Mouse (Mus musculus): ENCODE measurements around the gene S100a3. TPM values are rescaled to one million over a fixed set of nuclear protein-coding genes. Genes with fewer than 3 reads are reported as not detected.

S100a3 gene
- total and polyA plus RNA-seq, 2 experiments from 2014 or later = 0.10 to 0.51 TPM

DNA sequence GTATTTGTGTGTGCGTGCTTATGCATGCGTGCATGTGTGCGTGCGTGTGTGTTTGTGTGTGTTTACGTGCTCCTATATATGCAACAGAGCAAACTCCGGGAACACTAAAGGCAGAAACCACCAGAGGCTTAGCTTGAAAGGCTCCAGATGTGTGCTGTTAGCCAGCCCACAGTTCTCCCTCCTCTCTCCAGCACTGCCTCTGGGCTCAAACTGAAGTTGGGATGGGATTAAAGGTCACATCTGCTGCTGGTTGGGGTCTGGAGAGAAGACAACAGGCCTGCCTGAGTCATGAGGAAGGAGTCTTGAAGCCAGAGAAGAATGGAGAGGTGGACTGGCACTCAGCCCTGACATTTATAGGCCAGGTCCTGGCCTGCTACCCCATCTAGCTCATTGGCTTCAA lies 45.8 kb downstream of the S100a3 start:
- Histone ChIP-seq H3K9me3 (ENCODE audit: low read length) (no peaks in the 10 kb centered on the region), H3K4me3 (ENCODE audit: low read depth, low read length) (no peak overlapping the region), H3K4me1 (ENCODE audit: insufficient read depth) (0 out of 2 replicates have a peak, but pooled peaks cover 3% of the 10 kb centered on the region), H3K27me3 (ENCODE audit: insufficient read depth, low read length) (no peaks in the 10 kb centered on the region), H3K27ac (ENCODE audit: low read depth, low read length) (no peak overlapping the region), H3K4me2 (ENCODE audit: low read depth) (no peak overlapping the region), H3K9ac (no peak overlapping the region), H3K36me3 (ENCODE audit: insufficient read depth) (no peaks in the 10 kb centered on the region)
- DNase-seq (no peak), ATAC-seq (no peak)
- 93% methylated on average over 6 of the region's 6 CpGs for whole genome bisulfite sequencing
- no peak for TF ChIP-seq CTCF (IDR thresholded peaks at IDR 0.05; ENCODE audit: low read depth)

GRCm38 (mm10) chr3:90607361-90607760 lies 47.0 kb downstream of the S100a3 start:
- H3K9me3 ChIP-seq (ENCODE audit: low read length) = no peaks in the 10 kb centered on the region
- H3K9ac ChIP-seq = no peak overlapping the region
- DNase-seq (no peak), ATAC-seq (no peak)
- no peak overlapping the region for H3K4me3 ChIP-seq (ENCODE audit: low read depth, low read length)
- WGBS = 97% methylated on average over 3 of the region's 3 CpGs
- H3K27ac ChIP-seq (ENCODE audit: low read depth, low read length) = no peak overlapping the region
- no peaks in the 10 kb centered on the region for H3K27me3 ChIP-seq (ENCODE audit: insufficient read depth, low read length)
- no peak for TF ChIP-seq CTCF (IDR thresholded peaks at IDR 0.05; ENCODE audit: low read depth)
- H3K4me2 ChIP-seq (ENCODE audit: low read depth) = no peak overlapping the region
- 0 out of 2 replicates have a peak, but pooled peaks cover 3% of the 10 kb centered on the region for H3K4me1 ChIP-seq (ENCODE audit: insufficient read depth)
- H3K36me3 ChIP-seq (ENCODE audit: insufficient read depth) = no peaks in the 10 kb centered on the region

DNA sequence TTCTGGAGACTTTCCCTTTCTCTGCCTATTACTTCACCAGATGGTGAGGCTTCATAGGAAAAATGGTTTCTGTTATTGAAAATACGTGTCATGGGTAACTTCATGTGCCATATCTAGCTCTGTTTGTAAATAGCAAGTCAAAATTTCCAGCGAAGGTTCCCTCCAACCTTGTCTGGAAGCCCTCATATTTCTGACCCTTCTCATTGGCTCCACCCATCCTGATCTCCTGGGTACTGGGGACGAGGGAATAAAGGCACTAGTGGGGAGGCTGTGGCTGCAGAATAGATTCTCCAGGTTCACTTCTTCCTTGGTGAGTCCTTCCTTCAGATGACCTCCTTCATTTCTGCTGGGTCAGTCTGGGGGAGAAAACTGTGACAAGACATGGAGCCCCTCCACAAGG lies 47.8 kb downstream of the S100a3 start, which contains the start of gene S100a5:
Gene S100a5 (plus strand): TSS at position 301 of the 400 bp plus-strand sequence.
- 58% methylated on average over 3 of the region's 3 CpGs for WGBS

GRCm38 (mm10) chr3:90609102-90609501 lies 48.7 kb downstream of the S100a3 start:
- no peak for DNase-seq
- no peak for ATAC-seq
- Histone ChIP-seq H3K27ac (ENCODE audit: low read depth, low read length) (no peak overlapping the region), H3K4me2 (ENCODE audit: low read depth) (no peak overlapping the region), H3K36me3 (ENCODE audit: insufficient read depth) (no peaks in the 10 kb centered on the region), H3K4me3 (ENCODE audit: low read depth, low read length) (no peak overlapping the region), H3K4me1 (ENCODE audit: insufficient read depth) (0 out of 2 replicates have a peak, but pooled peaks cover 7% of the 10 kb centered on the region), H3K27me3 (ENCODE audit: insufficient read depth, low read length) (no peaks in the 10 kb centered on the region), H3K9ac (no peak overlapping the region), H3K9me3 (ENCODE audit: low read length) (no peaks in the 10 kb centered on the region)
- TF ChIP-seq CTCF (IDR thresholded peaks at IDR 0.05; ENCODE audit: low read depth) = no peak

More for the DNA sequence above, 47.8 kb downstream of the S100a3 start, which contains the start of gene S100a5:
- Histone ChIP-seq H3K4me2 (ENCODE audit: low read depth) (no peak within 1 kb of the TSS), H3K27ac (ENCODE audit: low read depth, low read length) (no peak within 1 kb of the TSS), H3K9ac (no peak within 1 kb of the TSS), H3K4me3 (ENCODE audit: low read depth, low read length) (no peak within 1 kb of the TSS), H3K36me3 (ENCODE audit: insufficient read depth) (no peaks in the 10 kb centered on the region), H3K4me1 (ENCODE audit: insufficient read depth) (0 out of 2 replicates have a peak, but pooled peaks cover 7% of the 10 kb centered on the region), H3K9me3 (ENCODE audit: low read length) (no peaks in the 10 kb centered on the region), H3K27me3 (ENCODE audit: insufficient read depth, low read length) (no peaks in the 10 kb centered on the region)
- no peak for TF ChIP-seq CTCF (IDR thresholded peaks at IDR 0.05; ENCODE audit: low read depth)
- ATAC-seq (no peak), DNase-seq (no peak)

DNA sequence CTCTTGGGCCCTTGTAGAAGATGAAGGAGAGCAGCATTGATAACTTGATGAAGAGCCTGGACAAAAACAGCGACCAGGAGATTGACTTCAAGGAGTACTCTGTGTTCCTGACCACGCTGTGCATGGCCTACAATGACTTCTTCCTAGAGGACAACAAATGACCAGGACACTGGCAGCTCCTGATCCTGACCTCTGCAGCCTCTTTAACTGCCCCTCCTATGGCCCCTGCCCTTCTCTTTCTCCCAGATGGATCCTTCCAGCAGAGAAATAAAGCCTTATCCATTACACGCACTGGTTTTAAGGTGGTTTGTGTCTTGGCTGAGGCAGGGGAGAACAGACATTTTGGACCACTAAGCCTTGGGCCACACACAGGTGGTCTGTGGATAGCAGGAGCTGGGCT lies 51.1 kb downstream of the S100a3 start:
- Histone ChIP-seq H3K36me3 (ENCODE audit: insufficient read depth) (no peaks in the 10 kb centered on the region), H3K4me3 (ENCODE audit: low read depth, low read length) (no peak overlapping the region), H3K9ac (no peak overlapping the region), H3K4me1 (ENCODE audit: insufficient read depth) (0 out of 2 replicates have a peak, but pooled peaks cover 3% of the 10 kb centered on the region), H3K4me2 (ENCODE audit: low read depth) (no peak overlapping the region), H3K9me3 (ENCODE audit: low read length) (no peaks in the 10 kb centered on the region), H3K27ac (ENCODE audit: low read depth, low read length) (no peak overlapping the region), H3K27me3 (ENCODE audit: insufficient read depth, low read length) (no peaks in the 10 kb centered on the region)
- DNase-seq = no peak
- ATAC-seq = no peak
- 94% methylated on average over 3 of the region's 3 CpGs for WGBS
- no peak for TF ChIP-seq CTCF (IDR thresholded peaks at IDR 0.05; ENCODE audit: low read depth)

GRCm38 (mm10) chr3:90612061-90612460 lies 51.7 kb downstream of the S100a3 start:
- Histone ChIP-seq H3K4me1 (ENCODE audit: insufficient read depth) (0 out of 2 replicates have a peak, but pooled peaks cover 3% of the 10 kb centered on the region), H3K9ac (no peak overlapping the region), H3K36me3 (ENCODE audit: insufficient read depth) (no peaks in the 10 kb centered on the region), H3K27ac (ENCODE audit: low read depth, low read length) (no peak overlapping the region), H3K27me3 (ENCODE audit: insufficient read depth, low read length) (no peaks in the 10 kb centered on the region), H3K4me3 (ENCODE audit: low read depth, low read length) (no peak overlapping the region), H3K4me2 (ENCODE audit: low read depth) (no peak overlapping the region), H3K9me3 (ENCODE audit: low read length) (no peaks in the 10 kb centered on the region)
- 65% methylated on average over 4 of the region's 4 CpGs for WGBS
- no peak for TF ChIP-seq CTCF (IDR thresholded peaks at IDR 0.05; ENCODE audit: low read depth)
- DNase-seq (no peak), ATAC-seq (no peak)

DNA sequence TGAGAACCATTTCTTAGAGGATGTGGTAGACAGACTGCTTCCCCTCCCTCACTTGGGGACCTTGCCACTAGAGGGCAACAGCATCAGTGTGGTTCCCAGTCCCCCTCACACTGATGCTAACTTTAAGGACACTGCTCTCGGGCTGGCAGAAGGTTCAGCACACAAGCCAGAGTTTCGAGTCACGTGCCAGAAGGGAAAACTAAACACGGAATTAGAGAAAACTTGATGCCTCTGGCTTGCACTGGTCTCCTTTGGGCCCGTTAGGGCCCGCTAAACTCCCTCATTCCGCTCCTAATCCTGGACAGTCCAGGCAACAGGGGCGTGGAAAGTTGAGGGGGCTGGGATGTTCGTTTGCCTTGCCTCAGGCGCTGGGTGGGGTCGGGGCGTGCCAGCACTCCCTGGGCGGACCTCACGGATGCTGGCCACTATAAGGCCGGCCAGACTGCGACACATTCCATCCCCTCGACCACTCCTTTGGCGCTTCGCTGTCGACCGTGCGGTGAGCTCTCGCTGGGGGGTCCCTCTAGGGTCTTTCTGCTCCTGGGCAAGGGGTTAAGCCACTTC lies 52.4 kb downstream of the S100a3 start, which contains the start of gene S100a6:
Gene S100a6 (plus strand): TSS at position 155 of the 564 bp plus-strand sequence.
- TF ChIP-seq CTCF (IDR thresholded peaks at IDR 0.05; ENCODE audit: low read depth) = peak; percentile 64
- H3K9me3 ChIP-seq (ENCODE audit: low read length) = no peaks in the 10 kb centered on the region
- DNase-seq = peak; percentile 50
- H3K4me2 ChIP-seq (ENCODE audit: low read depth) = peak within 1 kb of the TSS; percentile 53
- under 1% methylated on average over 23 of the region's 23 CpGs for WGBS
- peak; percentile 81 for ATAC-seq
- peak within 1 kb of the TSS; percentile 20; the same call in 1 of the 2 replicates for H3K4me3 ChIP-seq (ENCODE audit: low read depth, low read length)
- no peaks in the 10 kb centered on the region for H3K27me3 ChIP-seq (ENCODE audit: insufficient read depth, low read length)
- no peak within 1 kb of the TSS for H3K27ac ChIP-seq (ENCODE audit: low read depth, low read length)
- no peak within 1 kb of the TSS for H3K9ac ChIP-seq
- no peaks in the 10 kb centered on the region for H3K36me3 ChIP-seq (ENCODE audit: insufficient read depth)
- 0 out of 2 replicates have a peak, but pooled peaks cover 3% of the 10 kb centered on the region for H3K4me1 ChIP-seq (ENCODE audit: insufficient read depth)

All from forebrain, postnatal 0 days (tissue).